Mouse (Mus musculus): Measurements from ENCODE around the gene Olfr553.
"Not testable (repeated sequence)": the region's sequence is repeated elsewhere in the genome, so short reads cannot be mapped to it uniquely, and the experiment has no call there.

Gene Olfr553

DNA sequence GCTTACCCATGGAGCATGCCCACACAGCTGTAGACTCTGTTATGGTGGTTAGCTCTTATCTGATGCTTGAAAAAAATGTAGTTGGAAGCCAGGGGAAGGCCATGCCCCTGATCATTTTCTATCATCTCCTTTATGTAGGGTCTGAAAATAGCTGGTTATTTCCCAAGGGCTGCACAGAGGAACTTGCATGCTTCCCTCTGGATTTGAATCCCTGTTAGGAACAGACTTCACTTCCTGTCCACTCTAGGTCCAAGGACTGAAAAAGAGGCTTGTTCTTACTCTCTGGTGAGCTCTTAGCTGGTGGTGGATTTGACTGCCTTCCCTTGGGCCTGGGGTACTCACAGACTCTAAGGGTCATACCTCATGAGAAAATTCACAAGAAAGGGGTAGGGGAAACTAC lies at the start of gene Olfr553:
Gene Olfr553, minus strand, starts transcription at position 101 of the 400 bp plus-strand sequence.
- DNase-seq (ENCODE audit: low read depth, low spot score) = no peak

DNA sequence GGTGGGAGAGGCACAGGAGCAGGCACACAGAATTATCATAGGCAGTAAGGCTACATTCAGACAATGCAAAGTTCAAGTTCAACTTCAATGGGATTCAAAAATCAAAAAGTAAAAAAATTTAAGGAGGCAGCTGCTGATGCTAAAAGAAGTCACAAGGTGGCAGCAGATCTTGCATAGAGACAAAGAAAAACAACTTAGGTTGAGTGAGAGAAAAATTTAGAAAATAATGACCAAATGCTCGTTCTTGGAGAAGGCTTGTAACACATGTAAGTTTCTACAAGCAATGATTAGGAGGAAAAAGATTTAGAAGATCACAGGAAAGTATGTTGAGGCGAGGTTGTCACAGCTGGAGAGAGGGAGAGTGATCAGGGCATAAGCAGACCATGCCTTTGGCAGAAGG lies 47.4 kb upstream of the Olfr553 start:
- no peak for DNase-seq (ENCODE audit: low read depth, low spot score)

DNA sequence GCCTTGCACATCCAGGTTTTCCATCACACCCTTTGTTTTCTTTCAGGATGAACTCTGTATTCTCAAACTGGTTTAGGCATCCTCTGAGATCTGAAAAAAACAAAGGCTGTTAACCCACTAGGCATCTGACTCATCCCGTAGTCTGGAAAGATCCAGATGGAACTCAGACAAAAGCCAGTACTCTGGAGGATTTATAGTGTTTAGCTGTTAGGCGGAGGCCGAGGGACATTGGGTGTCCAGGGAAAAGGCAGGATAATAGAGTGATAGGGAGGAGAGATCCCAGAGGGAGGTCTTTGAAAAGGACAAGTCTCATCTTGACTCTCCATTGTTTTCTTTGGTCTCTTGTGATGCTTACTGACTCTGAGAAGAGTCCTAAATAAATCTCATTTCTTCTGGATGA lies 46.6 kb upstream of the Olfr553 start, which contains the start of gene Olfr556:
Gene Olfr556, plus strand, starts transcription at position 301 of the 400 bp plus-strand sequence.
- DNase-seq (ENCODE audit: low read depth, low spot score) = no peak

DNA sequence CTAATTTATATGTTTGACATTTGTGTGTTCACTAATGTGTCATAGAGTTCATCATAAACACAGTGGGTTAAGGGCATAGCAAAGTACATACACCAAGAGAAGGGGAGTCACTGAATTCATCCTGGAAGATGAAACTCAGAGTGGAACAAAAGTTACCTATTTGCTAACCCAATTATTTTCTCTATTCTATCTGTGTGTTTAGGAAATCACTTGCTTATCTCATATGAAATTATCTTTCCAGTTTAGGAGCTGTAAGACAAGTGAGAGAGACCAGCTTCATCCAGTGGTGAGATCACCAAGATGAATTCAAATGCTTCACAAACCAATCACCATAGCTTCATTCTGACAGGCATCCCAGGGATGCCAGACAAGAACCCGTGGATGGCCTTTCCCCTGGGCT lies 40.5 kb upstream of the Olfr553 start, which contains the start of gene Olfr555:
Gene Olfr555, plus strand, starts transcription at position 301 of the 400 bp plus-strand sequence.
- no peak for DNase-seq (ENCODE audit: low read depth, low spot score)

DNA sequence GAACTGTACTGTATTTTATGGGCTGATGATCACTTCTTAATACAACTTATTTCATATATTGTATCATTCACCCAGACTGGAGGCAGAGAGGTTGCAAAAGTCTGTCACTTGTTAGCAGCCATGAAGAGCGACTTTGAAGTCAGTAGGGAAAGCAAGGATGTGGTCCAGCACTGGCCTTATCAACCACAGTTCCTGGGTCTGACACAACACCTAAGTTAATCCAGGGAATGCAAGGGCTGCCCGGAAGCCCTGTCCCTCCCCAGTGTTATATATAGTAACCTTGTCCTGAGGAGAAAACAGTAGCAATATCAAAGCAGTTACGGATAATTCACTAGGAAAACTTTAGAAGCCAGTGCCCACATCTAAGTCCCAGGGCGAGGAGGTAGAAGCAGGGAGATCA lies 26.9 kb upstream of the Olfr553 start:
- DNase-seq (ENCODE audit: low read depth, low spot score) = not testable (repeated sequence)

DNA sequence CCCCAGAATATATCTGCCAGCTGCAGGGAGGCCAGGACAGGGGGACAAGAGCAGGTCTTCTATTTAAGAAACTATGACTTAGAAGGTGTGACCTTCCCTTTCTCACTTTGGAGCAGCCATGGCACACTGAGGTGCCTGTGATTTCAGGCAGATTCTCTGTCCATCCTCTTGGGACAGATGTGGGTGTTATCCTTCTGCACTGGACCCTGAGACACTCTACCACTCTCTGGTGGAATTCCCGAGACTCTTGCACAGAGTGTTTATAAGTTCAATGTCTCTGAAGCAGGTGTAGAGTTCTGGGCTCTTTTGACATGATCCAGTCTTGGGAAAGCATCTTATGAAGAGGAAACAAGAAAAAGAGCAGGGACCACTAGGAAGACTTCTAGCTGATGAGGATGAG lies 20.1 kb upstream of the Olfr553 start, which contains the start of gene Olfr554:
Gene Olfr554, plus strand, starts transcription at position 301 of the 400 bp plus-strand sequence.
- DNase-seq (ENCODE audit: low read depth, low spot score) = no peak

DNA sequence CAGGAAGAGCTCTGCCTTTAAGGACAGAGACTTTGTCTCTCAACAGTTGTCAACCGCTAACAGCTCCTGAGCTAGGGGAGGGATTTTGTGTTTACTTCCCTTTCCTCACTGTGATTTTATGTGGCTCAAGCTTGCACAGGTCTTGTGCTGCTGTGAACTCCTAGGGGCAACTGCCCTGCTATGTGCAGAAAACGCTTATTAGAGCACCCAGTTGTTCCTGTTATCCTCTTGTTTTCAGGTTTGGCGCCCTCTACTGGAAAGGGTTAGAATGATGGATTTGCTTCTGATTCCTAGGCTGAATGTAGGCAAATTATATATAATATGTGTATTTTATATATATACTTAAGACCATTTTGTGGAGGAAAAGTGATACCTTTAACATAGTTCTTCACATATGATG lies 18.6 kb upstream of the Olfr553 start:
- DNase-seq (ENCODE audit: low read depth, low spot score) = peak; percentile 20

DNA sequence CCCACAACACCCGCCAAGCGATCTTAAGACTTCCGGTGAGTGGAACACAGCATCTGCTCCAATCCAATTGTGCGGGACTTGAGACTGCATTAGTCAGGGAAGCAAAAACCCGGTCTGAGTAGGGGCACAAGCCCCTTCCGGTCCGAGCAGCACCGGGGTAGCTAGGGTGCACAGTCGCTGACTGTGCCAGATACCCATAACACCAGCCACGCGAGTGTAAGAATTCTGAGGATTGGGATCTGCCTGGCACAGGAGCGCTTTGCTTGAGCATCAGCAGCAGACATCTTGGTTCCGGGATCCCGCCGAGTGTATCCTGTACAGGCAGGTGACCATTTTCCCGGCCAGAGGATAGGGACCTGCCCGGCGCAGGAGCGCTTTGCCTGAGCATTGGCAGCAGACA lies 2.4 kb upstream of the Olfr553 start:
- peak; percentile 53 for DNase-seq (ENCODE audit: low read depth, low spot score)

DNA sequence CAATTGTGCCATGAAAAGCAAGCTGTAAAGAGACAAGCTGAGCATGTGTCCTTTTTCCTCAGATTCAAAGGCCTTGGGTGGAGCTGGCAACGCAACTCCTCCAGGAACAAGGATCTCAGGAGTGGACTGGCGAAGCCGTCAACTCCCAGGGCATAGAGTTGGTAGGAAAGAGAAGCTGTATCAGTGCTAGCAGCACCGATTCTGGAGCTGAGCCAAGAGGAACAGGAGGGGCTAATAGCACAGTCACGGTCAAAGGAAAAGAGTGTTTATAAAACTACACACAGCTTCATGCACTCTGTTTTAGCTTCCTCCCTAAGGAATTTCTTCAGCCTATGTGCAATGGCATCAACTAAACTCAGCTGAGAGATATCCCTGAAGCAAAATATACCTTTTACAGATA lies 1.6 kb upstream of the Olfr553 start:
- no peak for DNase-seq (ENCODE audit: low read depth, low spot score)

DNA sequence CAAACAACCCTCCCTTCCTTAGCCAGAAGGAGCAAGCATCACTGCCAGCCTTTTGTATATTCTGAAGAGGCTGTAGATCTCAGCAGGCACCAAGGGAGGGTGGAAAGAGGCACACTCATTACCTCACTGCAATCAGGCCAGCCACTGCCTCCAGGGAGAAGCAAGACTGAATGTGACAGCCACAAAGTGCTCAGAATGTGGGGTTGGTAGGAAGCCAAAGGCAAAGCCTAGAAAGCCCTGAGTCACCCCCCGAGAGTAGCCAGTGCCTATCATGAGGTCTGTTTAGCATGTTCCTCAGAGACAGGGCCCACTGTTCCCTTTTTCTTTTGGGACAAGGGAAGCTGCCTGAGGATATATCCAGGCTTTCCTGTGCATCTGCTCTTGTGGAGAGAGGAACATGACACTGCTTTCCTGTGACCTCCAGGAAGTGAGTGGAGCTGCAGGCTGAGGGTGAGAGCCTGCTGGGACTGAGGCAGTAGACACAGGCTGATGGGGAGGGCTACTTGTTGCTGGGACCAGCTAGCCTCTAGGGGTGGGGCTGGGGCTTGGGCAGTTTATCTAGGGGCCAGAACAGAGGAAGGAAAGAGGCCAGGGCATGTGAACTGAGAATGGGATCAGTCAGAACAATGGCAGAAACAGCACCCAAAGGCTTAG lies 20.5 kb downstream of the Olfr553 start, which contains the start of gene Olfr552:
Gene Olfr552, plus strand, starts transcription at position 393 of the 654 bp plus-strand sequence.
- no peak for DNase-seq (ENCODE audit: low read depth, low spot score)

DNA sequence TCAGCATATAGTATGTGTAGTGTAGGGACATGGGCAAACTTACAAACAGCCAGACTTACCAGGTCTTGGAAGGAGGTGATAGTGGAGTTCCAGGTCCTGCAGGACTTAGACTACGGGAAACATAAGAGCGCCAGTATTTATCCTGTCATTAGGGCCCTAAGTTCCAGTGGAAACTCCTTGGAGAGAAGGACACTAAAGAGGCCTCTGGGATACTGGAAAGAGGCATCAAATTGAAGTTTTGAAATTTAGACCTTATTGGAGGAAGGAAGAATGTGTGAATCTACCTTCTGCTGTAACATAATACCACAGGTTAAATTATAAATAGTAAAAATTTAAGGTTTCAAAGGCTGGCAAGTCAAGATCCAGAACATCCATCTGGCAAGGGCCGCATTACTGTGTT lies 26.2 kb downstream of the Olfr553 start, which contains the start of gene Olfr551:
Gene Olfr551, minus strand, starts transcription at position 101 of the 400 bp plus-strand sequence.
- no peak for DNase-seq (ENCODE audit: low read depth, low spot score)

DNA sequence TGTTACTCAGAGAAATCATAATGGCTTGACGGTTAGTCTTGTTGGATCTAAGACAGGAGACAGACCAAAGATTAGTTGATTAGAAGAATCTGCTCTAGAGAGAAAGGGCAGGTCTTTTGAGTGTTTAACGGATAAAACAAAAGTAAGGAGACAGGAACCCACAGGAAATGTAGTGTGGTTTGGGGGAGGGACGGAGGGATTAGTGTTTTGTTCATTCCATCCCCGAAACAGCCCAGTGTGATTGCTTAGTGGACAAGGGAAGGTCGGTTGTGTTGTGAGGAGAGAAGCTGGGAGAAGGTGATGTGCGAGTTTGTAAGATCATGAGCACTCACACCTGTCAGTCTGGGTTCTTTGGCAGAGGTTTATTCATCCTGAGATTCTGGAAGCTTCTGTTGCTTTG lies 42.0 kb downstream of the Olfr553 start:
- no peak for DNase-seq (ENCODE audit: low read depth, low spot score)

DNA sequence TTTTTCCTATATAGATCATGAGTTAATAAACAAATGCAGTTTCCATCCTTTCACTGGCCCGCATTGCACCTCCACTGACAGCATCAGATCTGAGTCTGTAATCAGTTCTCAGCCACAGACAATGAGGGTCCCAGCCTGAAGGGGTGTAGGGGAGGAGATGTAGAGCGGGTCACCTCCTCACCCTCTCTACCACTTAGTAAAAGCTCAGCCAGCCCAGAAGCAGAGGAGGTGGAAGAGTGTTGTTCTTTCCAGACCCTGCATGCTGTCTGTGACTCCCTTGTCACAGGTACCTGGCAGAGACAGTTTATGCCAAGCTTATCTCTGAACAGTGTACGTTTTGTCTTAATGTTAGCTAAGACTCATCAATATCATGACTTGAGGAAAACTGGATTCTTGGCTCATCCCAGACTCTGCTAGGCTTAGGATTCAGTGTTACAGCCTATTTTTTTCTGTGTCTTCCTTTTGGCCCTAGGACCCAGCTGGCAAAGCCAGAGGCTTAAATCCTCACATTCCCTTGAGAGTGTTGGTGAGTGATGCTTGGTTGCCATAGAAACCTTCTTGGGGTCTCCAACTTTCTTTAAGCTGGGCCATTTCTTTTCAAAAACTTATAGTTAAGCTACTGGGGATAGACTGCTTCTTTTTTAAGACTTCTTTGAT lies 44.7 kb downstream of the Olfr553 start:
- no peak for DNase-seq (ENCODE audit: low read depth, low spot score)

DNA sequence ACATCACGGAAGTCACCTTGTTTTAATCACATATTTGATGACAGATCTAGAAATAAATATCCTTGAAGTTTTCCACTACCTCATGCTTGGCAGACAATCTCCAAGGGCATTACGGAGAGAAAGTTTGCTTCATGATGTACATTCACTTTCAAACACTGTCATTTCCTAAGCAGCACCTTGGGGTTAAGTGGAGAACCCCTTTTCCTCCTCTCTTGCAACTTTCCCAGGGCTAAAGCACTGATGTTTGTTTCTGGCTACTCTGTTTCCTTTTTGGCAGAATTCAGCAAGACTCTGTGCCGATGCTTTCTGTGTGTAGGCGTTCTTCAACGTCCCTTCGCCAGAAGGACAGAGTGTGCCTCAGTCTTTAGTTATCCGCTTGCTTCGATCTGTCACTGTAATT lies 46.9 kb downstream of the Olfr553 start, which contains the start of gene Olfr550:
Gene Olfr550, plus strand, starts transcription at position 301 of the 400 bp plus-strand sequence.
- DNase-seq (ENCODE audit: low read depth, low spot score) = no peak

DNA sequence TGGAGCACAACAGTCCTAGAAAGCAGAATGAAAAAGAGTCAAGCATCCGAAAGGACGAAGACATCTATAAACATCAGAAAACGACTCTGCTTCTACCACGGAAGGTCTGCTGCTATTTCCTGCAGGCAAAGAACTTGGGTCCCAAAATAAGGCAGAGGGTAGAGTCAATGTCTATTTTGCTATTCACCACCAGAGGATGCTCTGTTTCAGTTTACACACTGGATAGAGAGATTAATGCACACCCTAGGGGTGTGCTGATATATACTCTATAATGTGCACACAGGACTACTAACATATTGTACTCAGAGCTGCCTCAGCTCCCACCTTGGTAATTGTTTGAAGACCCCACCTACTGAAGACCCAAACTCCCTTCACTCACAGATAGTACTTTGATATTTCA lies 51.8 kb downstream of the Olfr553 start:
- DNase-seq (ENCODE audit: low read depth, low spot score) = no peak

DNA sequence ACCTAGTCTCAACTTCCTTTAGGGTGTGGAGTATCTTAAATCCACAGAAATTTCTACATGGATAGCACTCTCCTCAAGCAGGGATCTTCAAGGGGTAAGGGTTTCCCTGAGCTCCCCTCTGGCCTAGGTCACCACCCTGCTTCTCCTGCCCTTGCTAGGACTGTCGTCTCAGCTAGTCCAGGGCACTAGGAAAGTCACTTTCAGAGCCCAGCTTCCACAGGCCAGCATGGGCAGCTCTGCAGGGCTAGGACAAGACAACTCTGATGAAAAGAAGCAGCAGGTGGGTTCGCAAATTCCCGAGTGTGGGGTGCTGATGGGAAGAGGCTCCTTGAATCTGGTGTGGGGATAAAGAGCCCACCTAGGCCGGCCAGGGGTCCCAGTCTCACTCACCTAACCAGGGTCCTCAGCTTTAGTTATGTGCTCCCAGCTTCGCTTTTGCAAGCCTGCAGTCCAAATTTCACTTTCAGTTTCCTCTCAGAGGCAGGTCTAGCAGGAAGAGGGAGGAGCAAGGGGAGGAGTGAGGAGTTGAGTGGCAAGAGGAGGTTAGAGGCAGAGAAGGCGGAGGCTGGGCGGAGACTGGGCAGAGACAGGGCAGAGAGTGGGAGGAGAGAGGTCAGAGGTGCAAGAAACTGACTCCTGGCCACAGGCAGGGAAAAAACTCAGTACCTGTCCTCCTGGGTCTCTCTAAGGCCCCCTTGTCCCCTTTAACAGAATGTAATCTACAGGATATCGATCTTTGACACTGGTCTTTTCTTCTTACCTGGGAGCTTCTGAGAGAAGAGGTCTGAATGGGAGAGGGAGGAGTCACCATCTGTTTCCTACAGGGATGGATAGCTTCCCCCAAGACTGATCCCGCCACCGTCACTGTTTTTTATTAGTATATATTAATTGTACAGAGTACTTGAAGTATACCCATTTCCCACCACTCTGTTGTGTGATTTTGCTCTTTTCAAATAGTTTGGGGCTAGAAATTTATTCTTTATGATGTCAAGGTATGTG lies 52.7 kb downstream of the Olfr553 start, which contains the start of gene Trim21:
Gene Trim21, minus strand, starts transcription at position 488 of the 999 bp plus-strand sequence.
- DNase-seq (ENCODE audit: low read depth, low spot score) = peak; percentile 93

Data from R1 (cell line).